Mouse (Mus musculus) midbrain, embryonic 11.5 days (tissue): ENCODE data around the gene Odf4. TPM values are rescaled to one million over a fixed set of nuclear protein-coding genes. Genes with fewer than 3 reads are reported as not detected.

Source experiments
- ATAC-seq: fragments of 200-750 bp; cut with Nextera tagmentation; 2 replicates; pipeline ENCODE4 v1.8.0; 2017; ENCODE audit warnings: moderate TSS enrichment, moderate library complexity; ENCODE audit not compliant: low FRiP score
- DNase-seq: peaks from one replicate; pipeline ENCODE4 v3.0.0; 2015; ENCODE audit warnings: low spot score; ENCODE audit errors: missing footprints
- H3K27ac ChIP-seq: fragments of 300-500 bp; sonication (generic); 2 replicates; pipeline ENCODE4 v1.5.1; 2014; ENCODE audit warnings: low read depth, low read length
- H3K27me3 ChIP-seq: fragments of 300-500 bp; sonication (generic); 2 replicates; pipeline ENCODE4 v1.6.1; 2014; ENCODE audit warnings: mild to moderate bottlenecking, low read length, moderate library complexity, mixed read lengths; ENCODE audit not compliant: control insufficient read depth, insufficient read depth
- H3K36me3 ChIP-seq: fragments of 300-500 bp; sonication (generic); 2 replicates; pipeline ENCODE4 v1.6.1; 2014; ENCODE audit warnings: mild to moderate bottlenecking, low read length, moderate library complexity, mixed read lengths; ENCODE audit not compliant: control insufficient read depth, insufficient read depth
- H3K4me1 ChIP-seq: fragments of 300-500 bp; sonication (generic); 2 replicates; pipeline ENCODE4 v1.6.1; 2014; ENCODE audit warnings: low read length; ENCODE audit not compliant: control insufficient read depth, insufficient read depth
- H3K4me2 ChIP-seq: fragments of 300-500 bp; sonication (generic); 2 replicates; pipeline ENCODE4 v1.6.1; 2014; ENCODE audit warnings: mild to moderate bottlenecking, moderate library complexity
- H3K4me3 ChIP-seq: fragments of 300-500 bp; sonication (generic); 2 replicates; pipeline ENCODE4 v1.5.1; 2014; ENCODE audit warnings: low read depth, low read length
- H3K9ac ChIP-seq: fragments of 300-500 bp; sonication (generic); 2 replicates; pipeline ENCODE4 v1.6.1; 2014; ENCODE audit warnings: low read length
- H3K9me3 ChIP-seq: fragments of 300-500 bp; sonication (generic); 2 replicates; pipeline ENCODE4 v1.6.1; 2016; ENCODE audit warnings: low read length; ENCODE audit not compliant: control insufficient read depth
- WGBS: fragments of 180-500 bp; shearing (Covaris S2); extraction: QIAGEN DNeasy Blood & Tissue Kit; methylation state at CpG from one replicate; pipeline ENCODE4 v1.1.7; 2014; 5-methylcytosine and 5-hydroxymethylcytosine counted together
- polyA plus RNA-seq: library from polyadenylated mRNA; unstranded; fragments of >200 nt; fragmentation: Nextera tagmentation; extraction: Ambion mirVana; gene quantifications from 2 replicates; pipeline ENCODE4 v1.2.1, GENCODE M21; 2014

The Odf4 gene
- polyA plus RNA-seq, 1 experiment from 2014 or later: not detected

- H3K27me3 ChIP-seq: peaks cover 28% of the 10 kb centered on the region
These were observed 29.2 kb upstream of the Odf4 start for GRCm38 (mm10) chr11:68956107-68956506.

GRCm38 (mm10) chr11:68955473-68955872 lies 28.6 kb upstream of the Odf4 start:
- Histone ChIP-seq H3K4me2 (peak overlapping the region; percentile 70; the same call in 1 of the 2 replicates), H3K4me3 (no peak overlapping the region), H3K36me3 (no peaks in the 10 kb centered on the region), H3K27ac (no peak overlapping the region), H3K9ac (no peak overlapping the region; the same call in 1 of the 2 replicates), H3K4me1 (peaks cover 10% of the 10 kb centered on the region), H3K9me3 (no peaks in the 10 kb centered on the region), H3K27me3 (peaks cover 28% of the 10 kb centered on the region)
- DNase-seq (peak; percentile 84), ATAC-seq (no peak)
- 70% methylated on average over 5 of the region's 5 CpGs for WGBS

More at GRCm38 (mm10) chr11:68956107-68956506, 29.2 kb upstream of the Odf4 start:
- Histone ChIP-seq H3K27ac (no peak overlapping the region), H3K4me2 (no peak overlapping the region), H3K4me3 (no peak overlapping the region), H3K9me3 (no peaks in the 10 kb centered on the region), H3K9ac (no peak overlapping the region), H3K4me1 (peaks cover 10% of the 10 kb centered on the region), H3K36me3 (no peaks in the 10 kb centered on the region)
- ATAC-seq: no peak
- no peak for DNase-seq
- 56% methylated on average over 3 of the region's 3 CpGs for WGBS

- WGBS: 1% methylated on average over 17 of the region's 17 CpGs
- Histone ChIP-seq H3K9me3 (no peaks in the 10 kb centered on the region), H3K27me3 (peaks cover 28% of the 10 kb centered on the region), H3K27ac (no peak overlapping the region), H3K36me3 (no peaks in the 10 kb centered on the region), H3K4me2 (peak overlapping the region; percentile 70), H3K4me1 (peaks cover 10% of the 10 kb centered on the region), H3K4me3 (peak overlapping the region; percentile 27), H3K9ac (peak overlapping the region; percentile 56)
- DNase-seq (peak; percentile 92), ATAC-seq (no peak)
These were observed 27.5 kb upstream of the Odf4 start for GRCm38 (mm10) chr11:68954408-68954807.

DNA sequence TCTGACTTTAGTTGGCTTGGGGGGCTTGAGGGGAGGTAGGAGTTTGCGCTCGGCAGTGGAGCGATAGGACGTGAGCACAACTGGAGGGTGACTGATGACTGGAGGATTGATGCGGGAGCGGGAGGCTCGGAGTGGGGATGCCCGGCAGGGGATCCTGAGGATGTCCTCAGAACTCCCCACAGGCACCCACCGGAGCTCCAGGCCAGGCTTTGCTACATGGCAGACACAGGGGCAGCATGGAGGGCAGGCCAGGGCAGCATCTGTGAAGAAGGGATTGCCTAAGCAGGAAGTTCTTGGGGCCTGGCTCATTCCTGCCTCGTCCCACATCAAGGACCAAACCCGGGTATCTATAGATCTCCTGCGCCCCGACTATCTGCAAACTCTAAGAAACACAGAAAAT lies 27.0 kb upstream of the Odf4 start:
- ATAC-seq (no peak), DNase-seq (peak; percentile 90)
- Histone ChIP-seq H3K4me2 (peak overlapping the region; percentile 70), H3K4me3 (peak overlapping the region; percentile 27; the same call in 1 of the 2 replicates), H3K9ac (peak overlapping the region; percentile 9; the same call in 1 of the 2 replicates), H3K9me3 (no peaks in the 10 kb centered on the region), H3K4me1 (peaks cover 10% of the 10 kb centered on the region), H3K27ac (no peak overlapping the region), H3K36me3 (no peaks in the 10 kb centered on the region), H3K27me3 (peaks cover 28% of the 10 kb centered on the region)
- WGBS: 6% methylated on average over 13 of the region's 13 CpGs

- no peak overlapping the region for H3K27ac ChIP-seq
- WGBS: 6% methylated on average over 12 of the region's 12 CpGs
- DNase-seq: peak; percentile 87
These were observed 20.7 kb upstream of the Odf4 start for GRCm38 (mm10) chr11:68947542-68947993.

DNA sequence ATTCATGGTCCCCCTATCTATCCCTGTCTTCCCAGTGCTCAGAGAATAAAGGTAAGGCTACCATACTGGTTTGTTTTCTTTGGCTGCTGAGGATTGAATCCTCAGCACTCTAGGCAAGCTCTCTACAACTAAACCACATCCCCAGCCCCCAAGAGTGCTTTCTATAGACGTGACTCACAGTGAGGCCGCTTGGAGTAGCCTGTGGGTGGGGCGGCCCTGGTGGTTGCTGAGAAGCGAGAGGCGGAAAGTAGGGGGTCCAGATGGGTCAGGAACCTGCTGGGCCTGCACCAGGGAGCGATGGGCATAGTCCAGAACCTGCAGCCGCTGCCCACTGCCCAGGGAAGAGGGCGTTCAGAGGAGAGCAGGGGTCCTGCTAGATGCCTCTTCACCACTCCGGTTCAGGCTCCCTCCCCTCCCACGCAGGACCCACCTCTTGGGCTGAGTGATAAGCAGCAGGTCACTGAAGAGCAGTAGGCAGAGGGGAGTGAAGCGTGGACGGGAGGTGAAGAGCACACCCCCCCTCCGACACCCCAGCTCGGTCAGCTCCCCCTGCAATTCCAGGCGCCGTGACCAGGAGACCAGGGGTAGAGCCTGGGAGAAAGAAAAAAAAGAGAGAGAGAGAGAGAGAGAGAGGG lies 20.0 kb upstream of the Odf4 start:
- H3K4me3 ChIP-seq: 0 out of 2 replicates have a peak overlapping the region, but pooled peaks have one; percentile 7
- H3K27me3 ChIP-seq: peaks cover 3% of the 10 kb centered on the region; the same call in 1 of the 2 replicates
- H3K4me2 ChIP-seq: peak overlapping the region; percentile 24; the same call in 1 of the 2 replicates
- no peaks in the 10 kb centered on the region for H3K4me1 ChIP-seq
- H3K9me3 ChIP-seq: no peaks in the 10 kb centered on the region
- H3K27ac ChIP-seq: no peak overlapping the region
- peak overlapping the region; percentile 40 for H3K9ac ChIP-seq
- WGBS: 12% methylated on average over 16 of the region's 16 CpGs
- no peak for DNase-seq
- ATAC-seq: no peak
- no peaks in the 10 kb centered on the region for H3K36me3 ChIP-seq

More at GRCm38 (mm10) chr11:68947542-68947993, 20.7 kb upstream of the Odf4 start:
- ATAC-seq: no peak
- H3K36me3 ChIP-seq: no peaks in the 10 kb centered on the region
- H3K4me2 ChIP-seq: peak overlapping the region; percentile 18; the same call in 1 of the 2 replicates
- H3K4me3 ChIP-seq: no peak overlapping the region
- H3K9me3 ChIP-seq: no peaks in the 10 kb centered on the region
- no peaks in the 10 kb centered on the region for H3K4me1 ChIP-seq
- H3K27me3 ChIP-seq: peaks cover 4% of the 10 kb centered on the region; the same call in 1 of the 2 replicates
- peak overlapping the region; percentile 32; the same call in 1 of the 2 replicates for H3K9ac ChIP-seq

- no peak for DNase-seq
- Histone ChIP-seq H3K27me3 (no peaks in the 10 kb centered on the region), H3K9me3 (no peaks in the 10 kb centered on the region), H3K27ac (no peak overlapping the region), H3K4me1 (no peaks in the 10 kb centered on the region), H3K4me3 (no peak overlapping the region), H3K36me3 (no peaks in the 10 kb centered on the region), H3K9ac (no peak overlapping the region), H3K4me2 (no peak overlapping the region)
- ATAC-seq: no peak
- WGBS: 92% methylated on average over 4 of the region's 4 CpGs
These were observed 19.1 kb upstream of the Odf4 start for GRCm38 (mm10) chr11:68946001-68946400.

DNA sequence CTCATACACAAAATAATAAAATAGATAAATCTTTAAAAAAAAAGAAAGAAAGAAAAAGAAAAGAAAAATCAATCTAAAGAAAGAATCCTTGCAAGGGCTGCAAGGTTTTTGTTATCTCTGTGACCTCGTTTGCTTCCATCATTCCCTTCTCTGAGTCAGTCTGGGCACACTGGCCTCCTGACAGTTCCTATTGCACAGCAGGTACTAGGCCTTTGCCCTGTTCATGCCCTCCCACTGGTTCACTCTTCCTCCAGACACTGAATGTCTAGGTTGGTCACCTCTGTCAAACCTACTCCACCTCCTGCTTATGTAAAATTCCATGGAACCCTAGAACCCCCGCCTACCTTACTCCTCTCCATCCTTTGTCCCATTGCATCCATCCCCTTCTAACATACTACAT lies 18.4 kb upstream of the Odf4 start:
- no peak for DNase-seq
- WGBS: 79% methylated on average over 2 of the region's 2 CpGs
- Histone ChIP-seq H3K9me3 (no peaks in the 10 kb centered on the region), H3K4me1 (peaks cover 4% of the 10 kb centered on the region), H3K9ac (no peak overlapping the region), H3K4me2 (no peak overlapping the region), H3K27ac (no peak overlapping the region), H3K27me3 (no peaks in the 10 kb centered on the region), H3K36me3 (no peaks in the 10 kb centered on the region), H3K4me3 (no peak overlapping the region)
- ATAC-seq: no peak

- no peak for ATAC-seq
- H3K9ac ChIP-seq: no peak overlapping the region
- no peak overlapping the region for H3K4me3 ChIP-seq
- WGBS: 90% methylated on average over 8 of the region's 8 CpGs
- H3K27me3 ChIP-seq: no peaks in the 10 kb centered on the region
- H3K27ac ChIP-seq: no peak overlapping the region
- H3K36me3 ChIP-seq: no peaks in the 10 kb centered on the region
- H3K9me3 ChIP-seq: no peaks in the 10 kb centered on the region
- no peak for DNase-seq
- peaks cover 5% of the 10 kb centered on the region for H3K4me1 ChIP-seq
- H3K4me2 ChIP-seq: no peak overlapping the region
These were observed 15.8 kb upstream of the Odf4 start for GRCm38 (mm10) chr11:68942731-68943130.
